Mouse (Mus musculus) cerebellum, adult 2 months (tissue): ENCODE measurements around the gene Gm9945. TPM values are rescaled to one million over a fixed set of nuclear protein-coding genes. Genes with fewer than 3 reads are reported as not detected.

Source experiments
- DNase-seq, 2 experiments: peaks; one replicate each; pipeline ENCODE4 v3.0.0; 2021
- H3K27ac ChIP-seq: fragments of 200-500 bp; 2 replicates; pipeline ENCODE4 v1.5.1; 2012; ENCODE audit warnings: low read length, control low read depth, inconsistent platforms; ENCODE audit not compliant: insufficient read depth
- H3K27me3 ChIP-seq: fragments of 200-500 bp; 2 replicates; pipeline ENCODE4 v1.6.1; 2012; ENCODE audit warnings: inconsistent platforms, mild to moderate bottlenecking, low read length, moderate library complexity; ENCODE audit not compliant: control insufficient read depth, insufficient read depth
- H3K4me1 ChIP-seq: fragments of 200-500 bp; 2 replicates; pipeline ENCODE4 v1.6.1; 2011; ENCODE audit warnings: low read length; ENCODE audit not compliant: control insufficient read depth, insufficient read depth
- H3K4me3 ChIP-seq: fragments of 200-500 bp; replicated peaks from 2 replicates; pipeline ENCODE3; 2011; ENCODE audit warnings: mild to moderate bottlenecking, low read depth, low read length, control low read depth; ENCODE audit not compliant: insufficient read depth
- CTCF ChIP-seq: fragments of 200-500 bp; IDR thresholded peaks from 2 replicates; pipeline ENCODE4 v1.5.1; 2011; ENCODE audit warnings: low read depth, mild to moderate bottlenecking, control low read depth, low read length, moderate library complexity, borderline replicate concordance; ENCODE audit not compliant: insufficient read depth
- POLR2A ChIP-seq: fragments of 200-500 bp; IDR thresholded peaks from 2 replicates; pipeline ENCODE4 v1.6.1; 2011; ENCODE audit warnings: low read length, control low read depth, borderline replicate concordance; ENCODE audit not compliant: insufficient read depth
- WGBS: fragments of 180-500 bp; shearing (Covaris S2); methylation state at CpG from one replicate; pipeline ENCODE4 v1.1.7; 2018; 5-methylcytosine and 5-hydroxymethylcytosine counted together
- polyA plus RNA-seq: library from polyadenylated mRNA; depleted of rRNA; stranded (reverse); fragments of >200 nt; gene quantifications from 2 replicates; pipeline ENCODE4 v1.2.3, GENCODE M21; 2012

Gm9945 gene
- polyA plus RNA-seq, 1 experiment = 0.65 TPM

DNA sequence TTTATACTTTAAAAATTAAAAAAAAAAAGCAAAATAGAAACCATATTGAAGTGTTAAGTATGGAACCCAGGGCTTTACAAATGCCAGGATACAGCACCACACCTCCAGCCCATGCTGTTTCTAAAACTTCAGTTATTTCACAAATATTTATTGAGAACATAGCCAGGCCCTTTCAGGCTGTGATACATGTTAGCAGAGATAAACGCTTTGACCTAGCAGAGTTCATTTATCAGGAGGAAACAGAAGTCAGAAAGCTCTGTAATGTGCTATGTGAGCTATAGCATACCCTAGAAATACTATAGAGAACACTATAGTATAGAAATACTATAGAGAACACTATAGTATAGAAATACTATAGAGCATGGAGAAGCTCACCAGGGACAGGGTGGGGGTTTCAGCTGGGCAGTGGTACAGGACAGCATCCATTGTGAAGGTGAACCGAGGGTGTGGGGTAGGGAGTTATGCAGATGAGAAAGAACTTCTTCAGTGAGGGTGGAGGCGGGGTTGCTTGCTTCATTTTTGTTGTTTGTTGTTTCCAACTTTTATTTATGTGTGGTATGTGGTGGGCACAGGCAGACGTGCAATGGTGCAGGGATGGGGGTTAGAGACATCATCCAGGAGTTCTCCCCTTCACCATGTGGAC lies 1.2 kb downstream of the Gm9945 start:
- Histone ChIP-seq H3K27me3 (no peaks in the 10 kb centered on the region), H3K4me3 (no peak overlapping the region), H3K4me1 (peaks cover 6% of the 10 kb centered on the region; the same call in 1 of the 2 replicates), H3K27ac (no peak overlapping the region)
- TF ChIP-seq CTCF = no peak
- TF ChIP-seq POLR2A = no peak
- DNase-seq = no peak
- WGBS = 87% methylated on average over 4 of the region's 4 CpGs

GRCm38 (mm10) chr11:53483159-53483891 lies 3.4 kb downstream of the Gm9945 start:
- H3K4me1 ChIP-seq = peaks cover 11% of the 10 kb centered on the region; the same call in 1 of the 2 replicates
- WGBS = 33% methylated on average over 9 of the region's 9 CpGs
- H3K27me3 ChIP-seq = no peaks in the 10 kb centered on the region
- no peak overlapping the region for H3K4me3 ChIP-seq
- peak; percentile 68 to 76 for DNase-seq
- TF ChIP-seq CTCF (no peak), POLR2A (no peak)
- H3K27ac ChIP-seq = peak overlapping the region; percentile 7; the same call in 1 of the 2 replicates

- Histone ChIP-seq H3K4me3 (no peak overlapping the region), H3K27me3 (no peaks in the 10 kb centered on the region), H3K27ac (no peak overlapping the region; the same call in 1 of the 2 replicates), H3K4me1 (peaks cover 11% of the 10 kb centered on the region; the same call in 1 of the 2 replicates)
- DNase-seq = peak in 1 of 2 experiments; percentile 48
- WGBS = 56% methylated on average over 3 of the region's 3 CpGs
- TF ChIP-seq CTCF (peak; percentile 57), POLR2A (no peak)
These were observed 5.8 kb downstream of the Gm9945 start for GRCm38 (mm10) chr11:53485719-53486118.

GRCm38 (mm10) chr11:53486351-53486750 lies 6.4 kb downstream of the Gm9945 start:
- DNase-seq = peak; percentile 39 to 43
- H3K4me1 ChIP-seq = peaks cover 11% of the 10 kb centered on the region; the same call in 1 of the 2 replicates
- no peak overlapping the region for H3K4me3 ChIP-seq
- no peak for TF ChIP-seq CTCF
- no peak for TF ChIP-seq POLR2A
- 72% methylated on average over 3 of the region's 3 CpGs for WGBS
- no peaks in the 10 kb centered on the region for H3K27me3 ChIP-seq
- peak overlapping the region; percentile 82; the same call in 1 of the 2 replicates for H3K27ac ChIP-seq

GRCm38 (mm10) chr11:53486822-53487594 lies 7.0 kb downstream of the Gm9945 start:
- Histone ChIP-seq H3K27me3 (no peaks in the 10 kb centered on the region), H3K4me1 (peaks cover 11% of the 10 kb centered on the region; the same call in 1 of the 2 replicates), H3K4me3 (peak overlapping the region; percentile 66), H3K27ac (peak overlapping the region; percentile 82)
- DNase-seq = peak; percentile 85 to 88
- TF ChIP-seq POLR2A (peak; percentile 68; the same call in 1 of the 2 replicates), CTCF (no peak)
- WGBS = 28% methylated on average over 27 of the region's 27 CpGs

DNA sequence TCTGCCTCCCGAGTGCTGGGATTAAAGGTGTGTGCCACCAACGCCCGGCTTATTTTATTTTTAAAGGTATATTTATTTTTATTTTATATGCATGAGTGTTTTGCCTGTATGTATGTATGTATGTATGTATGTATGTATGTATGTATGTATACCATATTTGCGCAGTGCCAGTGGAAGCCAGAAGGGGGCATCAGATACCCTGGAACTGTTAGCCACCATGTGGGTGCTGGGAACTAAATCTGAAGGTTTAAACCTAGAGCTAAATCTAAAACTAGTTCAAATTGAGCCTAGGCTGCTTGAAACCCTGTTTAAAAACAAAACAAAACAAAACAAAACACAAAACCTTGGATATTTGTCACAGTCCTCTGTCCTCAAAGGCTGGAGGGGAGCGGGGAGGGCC lies 9.0 kb downstream of the Gm9945 start:
- no peak for DNase-seq
- H3K27me3 ChIP-seq = no peaks in the 10 kb centered on the region

DNA sequence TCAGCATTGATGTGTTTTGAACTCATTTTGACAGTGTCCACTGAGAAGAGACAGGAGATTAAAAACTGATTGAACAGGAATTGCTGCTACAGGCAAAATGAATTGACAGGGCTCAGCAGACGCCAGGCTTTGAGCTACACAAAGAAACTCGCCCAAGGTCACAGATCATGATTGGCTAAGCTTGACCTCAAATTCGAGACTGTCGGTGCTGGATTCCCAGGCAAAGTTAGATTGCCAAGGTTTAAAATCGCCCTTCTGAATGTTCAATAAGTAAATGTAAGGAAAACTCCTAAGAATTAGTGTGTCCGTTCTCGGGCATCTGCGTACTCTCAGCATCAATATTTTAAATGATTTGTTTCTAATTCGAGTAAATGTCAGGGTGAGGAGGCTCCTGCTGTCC lies 9.5 kb downstream of the Gm9945 start:
- no peak for DNase-seq
- no peak overlapping the region for H3K4me3 ChIP-seq
- H3K4me1 ChIP-seq = peaks cover 5% of the 10 kb centered on the region; the same call in 1 of the 2 replicates
- WGBS = 83% methylated on average over 9 of the region's 9 CpGs
- TF ChIP-seq POLR2A = no peak
- TF ChIP-seq CTCF = no peak
- no peak overlapping the region for H3K27ac ChIP-seq
- H3K27me3 ChIP-seq = no peaks in the 10 kb centered on the region

More for the DNA sequence above, 9.0 kb downstream of the Gm9945 start:
- Histone ChIP-seq H3K27ac (no peak overlapping the region), H3K4me1 (peaks cover 5% of the 10 kb centered on the region; the same call in 1 of the 2 replicates), H3K4me3 (no peak overlapping the region)
- TF ChIP-seq POLR2A (no peak), CTCF (no peak)
- 97% methylated on average over 5 of the region's 5 CpGs for whole genome bisulfite sequencing
